ENCODE assay signal across 30 mouse cellular contexts in genomic region chr4:16232483-16232882, GRCm38 (mm10).
DNase-seq lines count a peak whose midpoint lies in the region; ATAC-seq and TF ChIP-seq lines count a peak whose summit lies in the region.
"Had no signal": no experiment of that assay in that cellular context is flagged by ENCODE, and none has a peak within 500 bp of the region (broad histone marks: within the 10 kb centered on the region; RNA-seq: fewer than 3 reads in every experiment).

No protein-coding gene starts in this region.

- no peaks in the 10 kb centered on the region for H3K4me1 ChIP-seq in megakaryocyte, embryonic 14.5 days
- no peaks in the 10 kb centered on the region for H3K4me1 ChIP-seq in embryonic facial prominence, embryonic 15.5 days
- H3K4me1 ChIP-seq in limb, embryonic 14.5 days (ENCODE audit: control insufficient read depth, insufficient read depth, low read length), result no peaks in the 10 kb centered on the region
- H3K4me1 ChIP-seq: embryonic facial prominence, embryonic 13.5 days; forebrain, embryonic 13.5 days; hindbrain, embryonic 13.5 days; limb, embryonic 12.5 days; midbrain, embryonic 12.5 days; neural tube, embryonic 13.5 days had no signal

- 85% methylated on average over 8 of the region's 8 CpGs for WGBS in embryonic facial prominence, embryonic 15.5 days
- WGBS in limb, embryonic 14.5 days, result 80% methylated on average over 8 of the region's 8 CpGs

- DNase-seq in heart, adult 11 months, result peak; percentile 61
- DNase-seq in heart, adult 9 months (ENCODE audit: low spot score in 2 of 2), result no peak
- peak; percentile 2 for DNase-seq in limb, embryonic 14.5 days (ENCODE audit: low spot score)
- DNase-seq: adrenal gland, adult 2 months; adrenal gland, postnatal 36 days; B cell, adult 2 months; cerebellum, adult 18-20 months; embryo, embryonic 11 days; gastrocnemius, postnatal 14 days; heart, postnatal 36 days; kidney, adult 9 months; kidney, postnatal 10 days; layer of hippocampus, postnatal 36 days; lung, adult 2 months; lung, postnatal 10 days; right cerebral cortex, postnatal 4 days had no signal

- TF ChIP-seq POLR2A in limb, embryonic 14.5 days (IDR thresholded peaks at IDR 0.05; ENCODE audit: borderline replicate concordance, extremely low read depth, insufficient read depth, insufficient read length), result no peak

- no peak overlapping the region for H3K27ac ChIP-seq in embryonic facial prominence, embryonic 15.5 days (replicated peaks)
- H3K27ac ChIP-seq in limb, embryonic 14.5 days (replicated peaks; ENCODE audit: low read depth, low read length), result no peak overlapping the region
- H3K27ac ChIP-seq: embryonic facial prominence, embryonic 13.5 days; forebrain, embryonic 13.5 days; hindbrain, embryonic 13.5 days; limb, embryonic 12.5 days; liver, embryonic 14.5 days; macrophage; midbrain, embryonic 12.5 days; neural tube, embryonic 13.5 days had no signal

- H3K36me3 ChIP-seq in megakaryocyte, embryonic 14.5 days (replicated peaks; ENCODE audit: low read length), result no peaks in the 10 kb centered on the region
- no peaks in the 10 kb centered on the region for H3K36me3 ChIP-seq in embryonic facial prominence, embryonic 15.5 days
- H3K36me3 ChIP-seq in limb, embryonic 14.5 days (ENCODE audit: control insufficient read depth, insufficient read depth, low read length), result no peaks in the 10 kb centered on the region
- H3K36me3 ChIP-seq: embryonic facial prominence, embryonic 13.5 days; hindbrain, embryonic 13.5 days; limb, embryonic 12.5 days; midbrain, embryonic 12.5 days; neural tube, embryonic 13.5 days had no signal

- no peaks in the 10 kb centered on the region for H3K27me3 ChIP-seq in megakaryocyte, embryonic 14.5 days (replicated peaks)
- no peaks in the 10 kb centered on the region for H3K27me3 ChIP-seq in embryonic facial prominence, embryonic 15.5 days
- no peaks in the 10 kb centered on the region for H3K27me3 ChIP-seq in limb, embryonic 14.5 days (ENCODE audit: control insufficient read depth, insufficient read depth, low read length)
- H3K27me3 ChIP-seq: embryonic facial prominence, embryonic 13.5 days; forebrain, embryonic 13.5 days; hindbrain, embryonic 13.5 days; limb, embryonic 12.5 days; midbrain, embryonic 12.5 days; neural tube, embryonic 13.5 days had no signal

- peak overlapping the region; percentile 52 for H3K4me3 ChIP-seq in megakaryocyte, embryonic 14.5 days (replicated peaks)
- no peak overlapping the region for H3K4me3 ChIP-seq in embryonic facial prominence, embryonic 15.5 days (replicated peaks)
- no peak overlapping the region for H3K4me3 ChIP-seq in limb, embryonic 14.5 days (replicated peaks; ENCODE audit: low read length)
- H3K4me3 ChIP-seq: embryonic facial prominence, embryonic 13.5 days; forebrain, embryonic 13.5 days; hindbrain, embryonic 13.5 days; limb, embryonic 12.5 days; midbrain, embryonic 12.5 days; neural tube, embryonic 13.5 days had no signal

- H3K9me3 ChIP-seq in megakaryocyte, embryonic 14.5 days, result peaks cover 5% of the 10 kb centered on the region; the same call in 1 of the 2 replicates
- H3K9me3 ChIP-seq in embryonic facial prominence, embryonic 15.5 days (replicated peaks), result no peaks in the 10 kb centered on the region
- no peaks in the 10 kb centered on the region for H3K9me3 ChIP-seq in limb, embryonic 14.5 days (ENCODE audit: control insufficient read depth, low read length)
- H3K9me3 ChIP-seq: embryonic facial prominence, embryonic 13.5 days; forebrain, embryonic 13.5 days; hindbrain, embryonic 13.5 days; limb, embryonic 12.5 days; midbrain, embryonic 12.5 days; neural tube, embryonic 13.5 days had no signal

- no peak for ATAC-seq in megakaryocyte, adult 5-6 weeks (ENCODE audit: poor library complexity, severe bottlenecking)
- ATAC-seq in embryonic facial prominence, embryonic 15.5 days (ENCODE audit: insufficient number of reproducible peaks, low FRiP score, low TSS enrichment, low read depth), result peak; percentile 29; the same call in 1 of the 2 replicates
- ATAC-seq in limb, embryonic 14.5 days (ENCODE audit: low FRiP score, low read depth), result no peak; the same call in 1 of the 2 replicates
- ATAC-seq: activated CD4-positive, CD25-positive, alpha-beta regulatory T cell, adult 4 months; forebrain, embryonic 13.5 days; intestine, postnatal 0 days had no signal

- no peak overlapping the region for H3K4me2 ChIP-seq in embryonic facial prominence, embryonic 15.5 days (replicated peaks)
- no peak overlapping the region for H3K4me2 ChIP-seq in limb, embryonic 14.5 days (replicated peaks; ENCODE audit: low read depth, low read length, severe bottlenecking)
- H3K4me2 ChIP-seq: embryonic facial prominence, embryonic 13.5 days; forebrain, embryonic 13.5 days; heart, embryonic 11.5 days; hindbrain, embryonic 13.5 days; limb, embryonic 12.5 days; midbrain, embryonic 12.5 days; neural tube, embryonic 13.5 days had no signal

- H3K9ac ChIP-seq in embryonic facial prominence, embryonic 15.5 days, result no peak overlapping the region
- H3K9ac ChIP-seq in limb, embryonic 14.5 days (ENCODE audit: low read depth, low read length, severe bottlenecking), result no peak overlapping the region
- H3K9ac ChIP-seq: embryonic facial prominence, embryonic 13.5 days; forebrain, embryonic 13.5 days; hindbrain, embryonic 13.5 days; limb, embryonic 12.5 days; liver, embryonic 14.5 days; midbrain, embryonic 12.5 days; neural tube, embryonic 13.5 days had no signal

Comparison
In these comparisons a context has a peak if more than half of its experiments do, and no peak if none do; other contexts are left out.
1. DNase-seq: peak in heart, adult 11 months (single experiment) and limb, embryonic 14.5 days (single experiment); none in heart, adult 9 months (0 of 2).